Mouse (Mus musculus) heart, embryonic 12.5 days (tissue): ENCODE measurements around the gene H2afy. TPM values are rescaled to one million over a fixed set of nuclear protein-coding genes. Genes with fewer than 3 reads are reported as not detected.

Source experiments
- ATAC-seq: fragments of 200-750 bp; cut with Nextera tagmentation; 2 replicates; pipeline ENCODE4 v1.8.0; 2017; ENCODE audit warnings: moderate TSS enrichment, moderate library complexity; ENCODE audit not compliant: insufficient number of reproducible peaks, low FRiP score
- H3K27ac ChIP-seq: fragments of 300-500 bp; sonication (generic); 2 replicates; pipeline ENCODE4 v1.5.1; 2016; ENCODE audit warnings: mild to moderate bottlenecking, moderate library complexity; ENCODE audit not compliant: poor library complexity, severe bottlenecking
- H3K27me3 ChIP-seq: fragments of 300-500 bp; sonication (generic); replicated peaks from 2 replicates; pipeline ENCODE4 v1.6.1; 2016; ENCODE audit warnings: mild to moderate bottlenecking, moderate library complexity
- H3K36me3 ChIP-seq: fragments of 300-500 bp; sonication (generic); 2 replicates; pipeline ENCODE4 v1.6.1; 2016; ENCODE audit warnings: mild to moderate bottlenecking, moderate library complexity
- H3K4me1 ChIP-seq: fragments of 300-500 bp; sonication (generic); replicated peaks from 2 replicates; pipeline ENCODE4 v1.6.1; 2016; ENCODE audit warnings: mild to moderate bottlenecking
- H3K4me2 ChIP-seq: fragments of 300-500 bp; sonication (generic); 2 replicates; pipeline ENCODE4 v1.6.1; 2016; ENCODE audit warnings: mild to moderate bottlenecking, moderate library complexity
- H3K4me3 ChIP-seq: fragments of 300-500 bp; sonication (generic); 2 replicates; pipeline ENCODE4 v1.5.1; 2016; ENCODE audit warnings: mild to moderate bottlenecking
- H3K9ac ChIP-seq: fragments of 300-500 bp; sonication (generic); 2 replicates; pipeline ENCODE4 v1.6.1; 2016; ENCODE audit warnings: mild to moderate bottlenecking, moderate library complexity
- H3K9me3 ChIP-seq: fragments of 300-500 bp; sonication (generic); replicated peaks from 2 replicates; pipeline ENCODE4 v1.6.1; 2016; ENCODE audit warnings: mild to moderate bottlenecking, moderate library complexity
- WGBS: fragments of 180-500 bp; shearing (Covaris S2); methylation state at CpG from one replicate; pipeline ENCODE4 v1.1.7; 2016; 5-methylcytosine and 5-hydroxymethylcytosine counted together
- polyA plus RNA-seq: library from polyadenylated mRNA; unstranded; fragments of >200 nt; fragmentation: Nextera tagmentation; extraction: Ambion mirVana; gene quantifications from 2 replicates; pipeline ENCODE4 v1.2.1, GENCODE M21; 2016

H2afy gene
- polyA plus RNA-seq, 1 experiment from 2014 or later = 141 TPM

- Histone ChIP-seq H3K36me3 (peaks cover 69% of the 10 kb centered on the region), H3K4me2 (no peak overlapping the region), H3K9me3 (no peaks in the 10 kb centered on the region), H3K9ac (no peak overlapping the region), H3K27ac (no peak overlapping the region), H3K4me3 (no peak overlapping the region), H3K27me3 (no peaks in the 10 kb centered on the region), H3K4me1 (peaks cover 69% of the 10 kb centered on the region)
- WGBS = 81% methylated on average over 2 of the region's 2 CpGs
- no peak for ATAC-seq
Observed at GRCm38 (mm10) chr13:56090597-56090996, 45.6 kb downstream of the H2afy start.

- WGBS = 76% methylated on average over 13 of the region's 13 CpGs
- Histone ChIP-seq H3K36me3 (peaks cover 74% of the 10 kb centered on the region), H3K27me3 (no peaks in the 10 kb centered on the region), H3K9ac (no peak overlapping the region), H3K4me1 (peaks cover 52% of the 10 kb centered on the region), H3K9me3 (no peaks in the 10 kb centered on the region), H3K27ac (peak overlapping the region; percentile 92), H3K4me3 (no peak overlapping the region), H3K4me2 (no peak overlapping the region)
- no peak for ATAC-seq
Observed at GRCm38 (mm10) chr13:56088602-56089001, 47.6 kb downstream of the H2afy start.

- H3K4me2 ChIP-seq = peak overlapping the region; percentile 15; the same call in 1 of the 2 replicates
- 50% methylated on average over 19 of the region's 19 CpGs for WGBS
- peaks cover 45% of the 10 kb centered on the region for H3K4me1 ChIP-seq
- H3K9ac ChIP-seq = peak overlapping the region; percentile 60
- no peaks in the 10 kb centered on the region for H3K9me3 ChIP-seq
- H3K36me3 ChIP-seq = peaks cover 81% of the 10 kb centered on the region
- peak; percentile 54; the same call in 1 of the 2 replicates for ATAC-seq
- H3K27ac ChIP-seq = peak overlapping the region; percentile 92
- H3K4me3 ChIP-seq = no peak overlapping the region
- no peaks in the 10 kb centered on the region for H3K27me3 ChIP-seq
Observed at GRCm38 (mm10) chr13:56087936-56088335, 48.2 kb downstream of the H2afy start.

GRCm38 (mm10) chr13:56084146-56084905 is 51.8 kb downstream of the H2afy start:
- no peak overlapping the region for H3K27ac ChIP-seq
- H3K27me3 ChIP-seq = no peaks in the 10 kb centered on the region
- ATAC-seq = no peak
- H3K36me3 ChIP-seq = peaks cover 87% of the 10 kb centered on the region
- H3K4me2 ChIP-seq = no peak overlapping the region
- H3K9me3 ChIP-seq = no peaks in the 10 kb centered on the region
- no peak overlapping the region for H3K9ac ChIP-seq
- peaks cover 29% of the 10 kb centered on the region for H3K4me1 ChIP-seq
- WGBS = 89% methylated on average over 20 of the region's 20 CpGs
- no peak overlapping the region for H3K4me3 ChIP-seq

GRCm38 (mm10) chr13:56081656-56082055 is 54.5 kb downstream of the H2afy start:
- WGBS = 82% methylated on average over 5 of the region's 5 CpGs
- Histone ChIP-seq H3K9ac (no peak overlapping the region), H3K4me3 (no peak overlapping the region), H3K27ac (no peak overlapping the region), H3K4me2 (no peak overlapping the region), H3K27me3 (no peaks in the 10 kb centered on the region), H3K36me3 (peaks cover 91% of the 10 kb centered on the region), H3K4me1 (peaks cover 7% of the 10 kb centered on the region), H3K9me3 (no peaks in the 10 kb centered on the region)
- no peak for ATAC-seq

- Histone ChIP-seq H3K4me1 (peaks cover 15% of the 10 kb centered on the region), H3K4me3 (no peak overlapping the region), H3K36me3 (peaks cover 97% of the 10 kb centered on the region), H3K9ac (no peak overlapping the region), H3K9me3 (no peaks in the 10 kb centered on the region), H3K4me2 (no peak overlapping the region), H3K27ac (no peak overlapping the region), H3K27me3 (no peaks in the 10 kb centered on the region)
- WGBS = 93% methylated on average over 2 of the region's 2 CpGs
- ATAC-seq = no peak
Observed at GRCm38 (mm10) chr13:56079616-56080015, 56.5 kb downstream of the H2afy start.

GRCm38 (mm10) chr13:56078724-56079262 is 57.4 kb downstream of the H2afy start:
- ATAC-seq = no peak
- 78% methylated on average over 17 of the region's 17 CpGs for WGBS
- H3K36me3 ChIP-seq = peaks cover 97% of the 10 kb centered on the region

GRCm38 (mm10) chr13:56075930-56076329 is 60.2 kb downstream of the H2afy start:
- no peaks in the 10 kb centered on the region for H3K9me3 ChIP-seq
- peaks cover 94% of the 10 kb centered on the region for H3K36me3 ChIP-seq
- WGBS = 91% methylated on average over 8 of the region's 8 CpGs
- no peak overlapping the region for H3K9ac ChIP-seq
- peaks cover 18% of the 10 kb centered on the region for H3K4me1 ChIP-seq
- H3K4me2 ChIP-seq = no peak overlapping the region
- H3K27me3 ChIP-seq = no peaks in the 10 kb centered on the region
- H3K27ac ChIP-seq = no peak overlapping the region
- H3K4me3 ChIP-seq = no peak overlapping the region
- ATAC-seq = no peak

More at GRCm38 (mm10) chr13:56078724-56079262, 57.4 kb downstream of the H2afy start:
- H3K27ac ChIP-seq = no peak overlapping the region
- H3K9me3 ChIP-seq = no peaks in the 10 kb centered on the region
- no peak overlapping the region for H3K4me2 ChIP-seq
- H3K4me3 ChIP-seq = no peak overlapping the region
- no peak overlapping the region for H3K9ac ChIP-seq
- H3K27me3 ChIP-seq = no peaks in the 10 kb centered on the region
- H3K4me1 ChIP-seq = peaks cover 18% of the 10 kb centered on the region

- H3K27me3 ChIP-seq = no peaks in the 10 kb centered on the region
- no peak overlapping the region for H3K27ac ChIP-seq
- no peak for ATAC-seq
- peaks cover 72% of the 10 kb centered on the region for H3K36me3 ChIP-seq
- H3K4me2 ChIP-seq = no peak overlapping the region
- no peaks in the 10 kb centered on the region for H3K9me3 ChIP-seq
- H3K4me3 ChIP-seq = no peak overlapping the region
- WGBS = 80% methylated on average over 5 of the region's 5 CpGs
- peaks cover 18% of the 10 kb centered on the region for H3K4me1 ChIP-seq
- H3K9ac ChIP-seq = no peak overlapping the region
Observed at GRCm38 (mm10) chr13:56073186-56073585, 63.0 kb downstream of the H2afy start.

GRCm38 (mm10) chr13:56072268-56072607 is 63.9 kb downstream of the H2afy start:
- H3K4me2 ChIP-seq = no peak overlapping the region
- 49% methylated on average over 4 of the region's 4 CpGs for WGBS
- H3K27ac ChIP-seq = no peak overlapping the region
- no peak for ATAC-seq
- H3K4me3 ChIP-seq = no peak overlapping the region
- no peaks in the 10 kb centered on the region for H3K27me3 ChIP-seq
- H3K9ac ChIP-seq = no peak overlapping the region
- H3K4me1 ChIP-seq = peaks cover 18% of the 10 kb centered on the region
- H3K9me3 ChIP-seq = no peaks in the 10 kb centered on the region
- peaks cover 63% of the 10 kb centered on the region for H3K36me3 ChIP-seq

- 78% methylated on average over 16 of the region's 16 CpGs for WGBS
- Histone ChIP-seq H3K36me3 (peaks cover 57% of the 10 kb centered on the region), H3K9ac (no peak overlapping the region), H3K9me3 (no peaks in the 10 kb centered on the region), H3K4me2 (no peak overlapping the region), H3K27me3 (no peaks in the 10 kb centered on the region), H3K4me1 (peaks cover 18% of the 10 kb centered on the region), H3K27ac (no peak overlapping the region), H3K4me3 (no peak overlapping the region)
- no peak for ATAC-seq
Observed at GRCm38 (mm10) chr13:56071586-56072267, 64.4 kb downstream of the H2afy start.
